Mouse (Mus musculus): ENCODE data around the gene Foxm1.

Gene Foxm1

DNA sequence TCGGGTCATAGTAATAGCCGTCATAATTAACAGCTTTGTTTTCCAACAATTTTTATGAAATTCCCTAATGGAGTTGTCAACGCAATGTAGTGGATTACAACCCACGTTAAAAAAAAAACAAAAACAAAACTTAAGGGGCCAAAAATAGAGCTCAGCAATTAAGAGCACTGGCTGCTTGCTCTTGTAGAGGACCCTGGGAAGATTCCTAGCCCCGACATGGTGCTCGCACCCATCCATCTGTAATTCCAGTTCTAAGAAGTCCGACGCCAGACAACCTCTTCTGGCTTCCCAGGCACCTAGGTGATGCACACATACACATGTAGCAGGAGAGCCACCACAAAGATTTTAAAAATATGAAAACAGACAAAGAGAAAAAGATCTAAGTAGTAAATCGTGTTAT is 62.3 kb downstream of the Foxm1 start:
- DNase-seq, result no peak

Measured in cerebellum, adult 9-11 months (tissue).